Mouse (Mus musculus): ENCODE data around the gene Tm6sf1. TPM values are rescaled to one million over a fixed set of nuclear protein-coding genes. Genes with fewer than 3 reads are reported as not detected.

Gene Tm6sf1
- polyA plus RNA-seq, 1 experiment from 2014 or later: 15.0 TPM

DNA sequence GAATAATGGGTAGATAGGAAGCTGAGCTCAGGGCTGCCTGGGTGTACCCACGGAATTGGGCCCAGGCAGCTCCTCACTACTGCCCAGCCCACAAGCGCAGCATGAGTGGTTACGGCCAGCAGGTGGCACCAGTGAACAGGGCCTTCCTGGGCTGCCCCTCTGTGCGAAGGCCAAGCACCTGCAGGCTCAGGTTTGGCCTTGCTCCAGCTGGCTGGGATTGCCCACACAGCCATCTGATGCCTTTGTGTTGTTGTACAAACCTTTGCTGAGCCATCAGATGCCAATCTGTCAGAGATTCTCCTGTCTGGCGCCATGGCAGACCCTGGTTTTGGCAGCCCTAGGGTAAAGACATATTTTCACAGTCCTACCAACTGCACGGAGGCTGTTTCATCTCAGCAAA, 9.4 kb downstream of the Tm6sf1 start:
- ATAC-seq (ENCODE audit: low FRiP score) (peak; percentile 71), DNase-seq (ENCODE audit: low spot score) (peak; percentile 82)
- H3K9ac ChIP-seq: no peak overlapping the region
- H3K4me2 ChIP-seq (replicated peaks): no peak overlapping the region
- 0 out of 2 replicates have a peak overlapping the region, but pooled peaks have one; percentile 38 for H3K27ac ChIP-seq
- H3K4me3 ChIP-seq (replicated peaks; ENCODE audit: low read length): no peak overlapping the region
- no peaks in the 10 kb centered on the region for H3K9me3 ChIP-seq (ENCODE audit: control insufficient read depth, low read length)
- WGBS: 23% methylated on average over 6 of the region's 6 CpGs
- no peaks in the 10 kb centered on the region for H3K27me3 ChIP-seq (ENCODE audit: control insufficient read depth, insufficient read depth, low read length)
- no peaks in the 10 kb centered on the region for H3K36me3 ChIP-seq (replicated peaks; ENCODE audit: control insufficient read depth, insufficient read depth)
- H3K4me1 ChIP-seq (replicated peaks; ENCODE audit: control insufficient read depth, insufficient read depth, low read length): no peaks in the 10 kb centered on the region

DNA sequence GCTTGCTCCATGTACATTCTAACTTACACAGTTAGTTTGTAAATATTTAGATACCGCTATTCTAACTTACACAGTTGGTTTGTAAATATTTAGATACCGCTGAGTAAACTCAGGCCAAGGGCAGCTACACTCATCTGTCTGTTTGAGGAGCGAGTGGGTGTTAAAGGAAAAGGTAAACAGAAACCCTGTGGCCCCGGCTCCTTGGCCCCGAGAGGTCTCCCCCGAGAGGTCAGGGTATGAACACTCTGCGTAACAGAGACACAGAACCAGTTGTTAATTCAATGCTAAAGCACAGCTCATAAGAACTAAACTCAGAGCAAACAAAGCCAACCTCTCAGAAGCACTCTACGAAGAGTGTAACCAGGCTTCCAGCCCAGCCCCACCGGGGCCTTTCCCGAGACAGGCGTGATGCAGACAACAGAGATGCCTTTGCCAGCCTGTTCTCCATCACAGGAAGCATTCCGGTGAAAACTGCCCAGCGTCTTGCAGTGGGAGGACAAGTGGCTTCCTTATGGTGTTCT, 13.8 kb downstream of the Tm6sf1 start:
- Histone ChIP-seq H3K9me3 (ENCODE audit: control insufficient read depth, low read length) (no peaks in the 10 kb centered on the region), H3K4me3 (replicated peaks; ENCODE audit: low read length) (no peak overlapping the region), H3K9ac (no peak overlapping the region), H3K36me3 (replicated peaks; ENCODE audit: control insufficient read depth, insufficient read depth) (no peaks in the 10 kb centered on the region), H3K27ac (no peak overlapping the region), H3K27me3 (ENCODE audit: control insufficient read depth, insufficient read depth, low read length) (no peaks in the 10 kb centered on the region), H3K4me2 (replicated peaks) (no peak overlapping the region), H3K4me1 (replicated peaks; ENCODE audit: control insufficient read depth, insufficient read depth, low read length) (peaks cover 4% of the 10 kb centered on the region; the same call in 1 of the 2 replicates)
- no peak for ATAC-seq (ENCODE audit: low FRiP score)
- no peak for DNase-seq (ENCODE audit: low spot score)
- 82% methylated on average over 13 of the region's 13 CpGs for WGBS

DNA sequence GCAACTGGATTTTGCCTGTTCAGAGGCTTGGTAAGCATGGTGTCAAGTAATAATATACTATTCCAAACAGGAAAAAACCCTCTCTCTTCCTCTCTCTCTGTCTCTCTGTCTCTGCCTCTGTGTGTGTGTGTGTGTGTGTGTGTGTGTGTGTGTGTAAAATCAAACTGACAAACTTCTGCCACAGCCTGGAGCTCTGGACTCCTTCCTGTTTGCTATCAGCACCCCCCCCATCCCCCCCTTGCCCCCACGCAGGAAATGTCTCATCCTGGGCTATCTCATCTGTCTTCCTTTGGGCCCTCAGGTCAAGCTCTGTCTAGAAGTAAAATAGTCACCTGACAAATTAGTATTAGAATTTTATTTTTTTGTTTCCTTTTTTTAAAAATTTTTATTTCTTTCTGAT, 15.0 kb downstream of the Tm6sf1 start:
- Histone ChIP-seq H3K27me3 (ENCODE audit: control insufficient read depth, insufficient read depth, low read length) (no peaks in the 10 kb centered on the region), H3K9ac (no peak overlapping the region), H3K27ac (no peak overlapping the region), H3K4me1 (replicated peaks; ENCODE audit: control insufficient read depth, insufficient read depth, low read length) (peaks cover 4% of the 10 kb centered on the region; the same call in 1 of the 2 replicates), H3K9me3 (ENCODE audit: control insufficient read depth, low read length) (no peaks in the 10 kb centered on the region), H3K4me3 (replicated peaks; ENCODE audit: low read length) (no peak overlapping the region), H3K36me3 (replicated peaks; ENCODE audit: control insufficient read depth, insufficient read depth) (no peaks in the 10 kb centered on the region; the same call in 1 of the 2 replicates), H3K4me2 (replicated peaks) (no peak overlapping the region)
- WGBS: 69% methylated on average over 1 of the region's 1 CpGs
- DNase-seq (ENCODE audit: low spot score) (no peak), ATAC-seq (ENCODE audit: low FRiP score) (no peak)

DNA sequence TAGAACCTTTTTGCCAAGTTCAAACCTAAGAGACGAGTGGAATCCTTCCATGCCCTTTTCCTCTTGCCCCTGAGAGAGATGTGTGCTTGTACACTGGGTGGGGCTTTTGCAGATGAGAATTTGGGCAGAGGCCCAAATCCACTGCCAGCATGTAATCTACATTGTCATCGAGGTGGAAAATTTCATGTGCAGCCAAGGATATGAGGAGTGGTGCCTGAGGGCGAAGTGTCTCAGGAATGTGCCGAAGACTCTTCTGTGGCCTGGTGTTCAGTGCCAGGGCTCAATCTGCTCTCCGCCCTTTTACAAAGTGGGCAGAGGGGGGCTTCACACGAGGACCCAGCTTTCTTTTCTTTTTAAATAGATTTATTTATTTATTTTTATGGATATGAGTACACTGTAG, 15.8 kb downstream of the Tm6sf1 start:
- no peak for ATAC-seq (ENCODE audit: low FRiP score)

DNA sequence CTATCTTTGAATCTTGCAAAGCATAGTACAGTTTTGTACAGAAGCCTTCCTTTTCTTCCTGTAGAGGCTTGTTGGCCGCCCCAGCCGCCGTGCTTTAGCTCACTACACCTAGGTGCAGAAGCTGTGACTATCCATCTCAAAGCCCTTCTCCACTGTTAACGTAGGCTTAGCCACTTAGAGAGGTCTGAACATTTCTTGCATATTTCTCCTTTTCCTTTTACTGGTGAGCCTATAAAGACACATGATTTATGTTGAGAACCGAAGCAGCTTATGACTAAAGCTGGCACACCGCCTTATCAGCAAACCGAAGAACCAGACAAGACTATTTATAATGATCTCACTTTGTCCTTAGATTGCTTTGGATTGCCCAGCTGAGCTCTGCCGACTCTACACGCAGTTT, 16.6 kb downstream of the Tm6sf1 start:
- ATAC-seq (ENCODE audit: low FRiP score) (no peak), DNase-seq (ENCODE audit: low spot score) (no peak)
- Histone ChIP-seq H3K4me2 (replicated peaks) (no peak overlapping the region), H3K9me3 (ENCODE audit: control insufficient read depth, low read length) (no peaks in the 10 kb centered on the region), H3K4me3 (replicated peaks; ENCODE audit: low read length) (no peak overlapping the region), H3K27ac (no peak overlapping the region), H3K9ac (no peak overlapping the region), H3K4me1 (replicated peaks; ENCODE audit: control insufficient read depth, insufficient read depth, low read length) (peaks cover 4% of the 10 kb centered on the region; the same call in 1 of the 2 replicates), H3K36me3 (replicated peaks; ENCODE audit: control insufficient read depth, insufficient read depth) (no peaks in the 10 kb centered on the region; the same call in 1 of the 2 replicates), H3K27me3 (ENCODE audit: control insufficient read depth, insufficient read depth, low read length) (no peaks in the 10 kb centered on the region)
- 78% methylated on average over 9 of the region's 9 CpGs for WGBS

More for the DNA sequence above, 15.8 kb downstream of the Tm6sf1 start:
- H3K4me1 ChIP-seq (replicated peaks; ENCODE audit: control insufficient read depth, insufficient read depth, low read length): peaks cover 4% of the 10 kb centered on the region; the same call in 1 of the 2 replicates
- DNase-seq (ENCODE audit: low spot score): no peak
- H3K4me2 ChIP-seq (replicated peaks): no peak overlapping the region
- H3K27ac ChIP-seq: no peak overlapping the region
- no peaks in the 10 kb centered on the region for H3K9me3 ChIP-seq (ENCODE audit: control insufficient read depth, low read length)
- WGBS: 63% methylated on average over 6 of the region's 6 CpGs
- no peak overlapping the region for H3K4me3 ChIP-seq (replicated peaks; ENCODE audit: low read length)
- H3K27me3 ChIP-seq (ENCODE audit: control insufficient read depth, insufficient read depth, low read length): no peaks in the 10 kb centered on the region
- no peak overlapping the region for H3K9ac ChIP-seq
- no peaks in the 10 kb centered on the region; the same call in 1 of the 2 replicates for H3K36me3 ChIP-seq (replicated peaks; ENCODE audit: control insufficient read depth, insufficient read depth)

DNA sequence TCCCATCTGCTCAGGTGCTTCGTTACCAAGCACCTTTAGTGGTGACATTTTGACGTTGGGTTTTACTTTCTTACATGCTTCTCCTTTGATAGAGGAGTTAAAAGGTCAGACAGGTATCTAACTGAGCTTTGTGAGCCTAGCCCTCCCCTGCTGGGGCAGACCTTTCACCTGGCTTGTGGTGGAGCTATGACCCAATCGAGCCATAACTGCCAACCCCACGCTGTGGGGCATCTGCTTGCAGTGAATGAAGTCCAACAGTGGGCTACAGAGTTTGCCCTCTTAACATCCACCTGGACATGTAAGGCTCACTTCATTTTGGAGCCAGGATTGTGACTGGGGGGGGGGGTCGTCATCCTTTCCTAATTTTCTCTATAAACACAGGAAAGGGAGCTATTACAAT, 21.5 kb downstream of the Tm6sf1 start:
- WGBS: 84% methylated on average over 5 of the region's 5 CpGs
- Histone ChIP-seq H3K9me3 (ENCODE audit: control insufficient read depth, low read length) (no peaks in the 10 kb centered on the region), H3K36me3 (replicated peaks; ENCODE audit: control insufficient read depth, insufficient read depth) (no peaks in the 10 kb centered on the region; the same call in 1 of the 2 replicates), H3K27ac (no peak overlapping the region), H3K4me2 (replicated peaks) (no peak overlapping the region), H3K9ac (no peak overlapping the region), H3K4me1 (replicated peaks; ENCODE audit: control insufficient read depth, insufficient read depth, low read length) (peaks cover 3% of the 10 kb centered on the region; the same call in 1 of the 2 replicates), H3K27me3 (ENCODE audit: control insufficient read depth, insufficient read depth, low read length) (no peaks in the 10 kb centered on the region), H3K4me3 (replicated peaks; ENCODE audit: low read length) (no peak overlapping the region)
- ATAC-seq (ENCODE audit: low FRiP score): no peak
- no peak for DNase-seq (ENCODE audit: low spot score)

DNA sequence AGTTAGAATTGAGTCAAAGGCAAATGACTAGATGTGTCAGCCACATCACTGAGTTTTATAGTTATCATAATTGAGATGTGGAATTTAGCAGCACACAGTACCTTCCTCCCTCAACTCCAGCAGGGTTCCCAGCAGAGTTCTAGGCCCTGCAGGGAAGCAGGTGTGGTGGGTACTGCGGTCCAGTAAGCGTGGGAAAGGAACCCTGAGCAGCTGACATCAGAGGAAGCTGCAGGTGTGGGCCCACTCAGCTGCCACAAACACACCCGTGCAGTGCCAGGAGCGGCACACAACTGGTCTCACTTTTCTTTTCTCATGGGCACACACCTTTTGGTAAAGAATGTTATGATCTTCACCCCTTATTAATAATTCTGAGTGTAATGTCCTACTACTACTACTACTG, 22.0 kb downstream of the Tm6sf1 start:
- H3K4me1 ChIP-seq (replicated peaks; ENCODE audit: control insufficient read depth, insufficient read depth, low read length): no peaks in the 10 kb centered on the region; the same call in 1 of the 2 replicates
- ATAC-seq (ENCODE audit: low FRiP score) (no peak), DNase-seq (ENCODE audit: low spot score) (no peak)
- no peaks in the 10 kb centered on the region for H3K9me3 ChIP-seq (ENCODE audit: control insufficient read depth, low read length)
- 96% methylated on average over 4 of the region's 4 CpGs for WGBS
- no peaks in the 10 kb centered on the region for H3K27me3 ChIP-seq (ENCODE audit: control insufficient read depth, insufficient read depth, low read length)
- H3K4me2 ChIP-seq (replicated peaks): no peak overlapping the region
- no peak overlapping the region for H3K27ac ChIP-seq
- no peak overlapping the region for H3K4me3 ChIP-seq (replicated peaks; ENCODE audit: low read length)
- no peaks in the 10 kb centered on the region; the same call in 1 of the 2 replicates for H3K36me3 ChIP-seq (replicated peaks; ENCODE audit: control insufficient read depth, insufficient read depth)
- no peak overlapping the region for H3K9ac ChIP-seq

DNA sequence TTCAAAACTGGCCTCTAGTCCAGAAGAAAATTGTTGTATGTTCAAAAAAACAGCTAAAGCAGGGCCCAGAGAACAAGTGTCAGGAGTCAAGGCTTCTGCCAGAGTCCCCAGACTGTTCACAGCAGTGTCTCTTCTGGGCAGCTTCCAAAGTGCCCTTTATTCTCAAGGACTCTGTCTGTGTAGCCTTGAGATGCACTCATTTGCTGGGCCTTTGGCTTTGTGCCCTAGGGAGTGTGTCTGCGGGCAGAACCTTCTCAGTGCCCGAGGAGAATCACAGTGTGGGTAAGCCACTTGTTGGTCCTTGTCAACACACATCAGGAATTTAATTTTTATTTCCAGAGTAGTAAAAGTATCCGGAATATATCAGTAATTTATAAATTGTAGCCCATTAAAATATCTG, 22.8 kb downstream of the Tm6sf1 start:
- no peaks in the 10 kb centered on the region; the same call in 1 of the 2 replicates for H3K4me1 ChIP-seq (replicated peaks; ENCODE audit: control insufficient read depth, insufficient read depth, low read length)
- 72% methylated on average over 3 of the region's 3 CpGs for WGBS
- ATAC-seq (ENCODE audit: low FRiP score): no peak
- H3K9ac ChIP-seq: no peak overlapping the region
- H3K27me3 ChIP-seq (ENCODE audit: control insufficient read depth, insufficient read depth, low read length): no peaks in the 10 kb centered on the region
- H3K36me3 ChIP-seq (replicated peaks; ENCODE audit: control insufficient read depth, insufficient read depth): peaks cover 7% of the 10 kb centered on the region
- no peak overlapping the region for H3K4me3 ChIP-seq (replicated peaks; ENCODE audit: low read length)
- DNase-seq (ENCODE audit: low spot score): no peak
- H3K9me3 ChIP-seq (ENCODE audit: control insufficient read depth, low read length): no peaks in the 10 kb centered on the region
- no peak overlapping the region for H3K27ac ChIP-seq
- H3K4me2 ChIP-seq (replicated peaks): no peak overlapping the region

DNA sequence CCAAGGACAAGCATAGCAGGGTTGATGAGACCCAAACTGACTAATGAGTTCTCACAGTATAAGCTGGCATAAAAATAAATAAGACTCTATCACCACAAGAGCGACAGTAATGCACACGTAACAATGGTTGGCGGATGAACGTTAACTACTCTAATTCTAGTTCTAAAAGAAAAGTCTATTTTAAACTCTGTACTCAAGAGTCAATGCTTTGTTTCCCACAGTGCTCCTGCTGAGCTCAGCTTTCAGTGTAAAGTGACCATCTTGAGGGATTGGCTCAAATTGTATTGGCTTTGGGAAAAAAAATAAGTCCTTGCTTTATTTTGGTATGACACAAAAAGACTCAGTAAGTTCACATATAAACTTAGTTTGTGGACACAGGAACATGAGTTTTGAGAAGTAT, 26.3 kb downstream of the Tm6sf1 start:
- Histone ChIP-seq H3K27ac (no peak overlapping the region), H3K9me3 (ENCODE audit: control insufficient read depth, low read length) (no peaks in the 10 kb centered on the region), H3K9ac (no peak overlapping the region), H3K27me3 (ENCODE audit: control insufficient read depth, insufficient read depth, low read length) (no peaks in the 10 kb centered on the region), H3K4me1 (replicated peaks; ENCODE audit: control insufficient read depth, insufficient read depth, low read length) (no peaks in the 10 kb centered on the region; the same call in 1 of the 2 replicates), H3K4me3 (replicated peaks; ENCODE audit: low read length) (no peak overlapping the region), H3K36me3 (replicated peaks; ENCODE audit: control insufficient read depth, insufficient read depth) (peaks cover 18% of the 10 kb centered on the region), H3K4me2 (replicated peaks) (no peak overlapping the region)
- WGBS: 65% methylated on average over 4 of the region's 4 CpGs
- DNase-seq (ENCODE audit: low spot score) (no peak), ATAC-seq (ENCODE audit: low FRiP score) (no peak)

DNA sequence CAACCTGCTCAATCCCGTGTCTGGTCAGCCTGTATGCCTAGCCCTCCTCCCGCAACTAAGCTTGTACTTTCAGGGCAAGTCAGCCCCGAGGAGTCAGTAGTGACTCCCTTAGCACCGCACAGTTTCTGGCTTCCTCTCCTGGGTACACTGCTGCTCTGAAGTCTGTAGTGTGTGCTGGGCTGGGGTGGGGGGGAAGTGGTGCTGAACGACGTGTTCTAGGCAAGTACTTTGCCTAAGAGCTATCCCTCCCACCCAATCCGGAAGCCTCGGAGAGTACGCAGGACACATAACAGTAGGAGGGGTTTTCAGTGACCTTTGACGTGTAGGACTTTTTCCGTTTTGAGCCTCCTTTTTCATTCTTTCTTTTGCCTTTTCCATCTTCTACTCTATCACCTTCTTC, 40.6 kb downstream of the Tm6sf1 start:
- H3K9ac ChIP-seq: no peak overlapping the region
- 84% methylated on average over 11 of the region's 11 CpGs for WGBS
- ATAC-seq (ENCODE audit: low FRiP score): no peak

More for the DNA sequence above, 40.6 kb downstream of the Tm6sf1 start:
- H3K27me3 ChIP-seq (ENCODE audit: control insufficient read depth, insufficient read depth, low read length): no peaks in the 10 kb centered on the region
- peaks cover 39% of the 10 kb centered on the region for H3K36me3 ChIP-seq (replicated peaks; ENCODE audit: control insufficient read depth, insufficient read depth)
- no peak overlapping the region for H3K4me2 ChIP-seq (replicated peaks)
- H3K9me3 ChIP-seq (ENCODE audit: control insufficient read depth, low read length): no peaks in the 10 kb centered on the region
- no peak for DNase-seq (ENCODE audit: low spot score)
- H3K4me3 ChIP-seq (replicated peaks; ENCODE audit: low read length): no peak overlapping the region
- H3K27ac ChIP-seq: no peak overlapping the region
- no peaks in the 10 kb centered on the region for H3K4me1 ChIP-seq (replicated peaks; ENCODE audit: control insufficient read depth, insufficient read depth, low read length)
